Mouse (Mus musculus): ENCODE data around the gene 4930579G24Rik. TPM values are rescaled to one million over a fixed set of nuclear protein-coding genes. Genes with fewer than 3 reads are reported as not detected.

Gene 4930579G24Rik
- total RNA-seq, 2 experiments from 2014 or later = 1.3 to 1.4 TPM

DNA sequence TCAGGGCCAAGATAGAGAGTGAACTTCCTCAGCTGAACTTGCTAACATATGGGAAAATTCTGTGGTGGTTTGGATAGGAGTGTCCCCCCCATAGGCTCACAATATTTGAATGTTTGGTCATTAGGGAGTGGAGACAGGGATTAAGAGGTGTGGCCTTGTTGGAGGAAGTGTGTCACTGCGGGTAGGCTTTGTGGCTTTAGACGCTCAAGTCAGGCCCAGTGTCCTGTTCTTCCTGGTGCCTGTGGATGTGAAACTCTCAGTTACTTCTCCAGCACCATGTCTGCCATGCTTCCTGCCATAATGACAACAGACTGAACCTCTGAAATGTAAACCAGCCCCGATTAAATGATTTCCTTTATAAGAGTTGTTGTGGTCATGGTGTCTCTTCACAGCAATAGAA, 47.5 kb downstream of the 4930579G24Rik start:
- DNase-seq = no peak
- intact Hi-C loops (cut with DNase I) = no loop called here

Other genes starting within 250 kb of the 4930579G24Rik start
- gene Fnip2, start 61.3 kb upstream of the 4930579G24Rik start, total RNA-seq (2021) = 1 to 10 TPM; 3.1 to 3.3 TPM
- 10 to 100 TPM; 40.2 to 46.0 TPM for gene Ppid, start 37.7 kb upstream of the 4930579G24Rik start, total RNA-seq (2021)
- 100 to 1,000 TPM; 102 to 123 TPM for gene Etfdh, start 421 bp downstream of the 4930579G24Rik start, total RNA-seq (2021)
- not detected for gene Rxfp1, start 108.8 kb downstream of the 4930579G24Rik start, total RNA-seq (2021)
- gene Tmem144, start 223.7 kb downstream of the 4930579G24Rik start, total RNA-seq (2021) = 1 to 10 TPM; 1.3 TPM